Mouse (Mus musculus) Patski (cell line): Measurements from ENCODE around the gene Coro1c. TPM values are rescaled to one million over a fixed set of nuclear protein-coding genes. Genes with fewer than 3 reads are reported as not detected.
"Not testable (repeated sequence)": the region's sequence is repeated elsewhere in the genome, so short reads cannot be mapped to it uniquely, and the experiment has no call there.

Experiments used
- ATAC-seq: fragments of 100-300 bp; one replicate; pipeline ENCODE4 v1.8.0; 2021
- CTCF ChIA-PET: fragments of 350-600 bp; sonication (Branson Sonifier 250); formaldehyde crosslinking; loops from one replicate; lab custom pipeline; 2022; ENCODE audit warnings: inconsistent platforms; lab: Charles Lee
- POLR2A ChIA-PET: fragments of 350-600 bp; sonication (Branson Sonifier 250); formaldehyde crosslinking; loops from one replicate; lab custom pipeline; 2022; ENCODE audit warnings: antibody characterized with exemption, inconsistent platforms; lab: Charles Lee
- DNase-seq: peaks from one replicate; pipeline ENCODE4 v3.0.0-alpha.2; 2011; ENCODE audit warnings: low read depth, low spot score
- H3K27me3 ChIP-seq: fragments of 371-371 bp; one replicate; pipeline ENCODE4 v1.5.1; 2021
- CTCF ChIP-seq: fragments of 100-300 bp; IDR thresholded peaks from one replicate; pipeline ENCODE4 v1.5.1; 2021
- in situ Hi-C: fragments of 300-500 bp; cut with MboI; formaldehyde crosslinking; loops from 3 replicates; pipeline ENCODE4 v1.11.1; 2018; ENCODE audit warnings: low pct_unique_long_range_greater_than_20kb, mixed read lengths
- polyA plus RNA-seq: library from polyadenylated mRNA; unstranded; gene quantifications from one replicate; pipeline ENCODE4 v1.2.3, GENCODE M21; 2021

Coro1c gene
- polyA plus RNA-seq, 1 experiment from 2014 or later = 160 TPM

- in situ Hi-C loops = loop anchor here (10.0 kb wide), 1 partner anchor 451 kb away; no protein-coding TSS in a partner anchor
These were observed 92.9 kb downstream of the Coro1c start for GRCm38 (mm10) chr5:113815638-113816152.

DNA sequence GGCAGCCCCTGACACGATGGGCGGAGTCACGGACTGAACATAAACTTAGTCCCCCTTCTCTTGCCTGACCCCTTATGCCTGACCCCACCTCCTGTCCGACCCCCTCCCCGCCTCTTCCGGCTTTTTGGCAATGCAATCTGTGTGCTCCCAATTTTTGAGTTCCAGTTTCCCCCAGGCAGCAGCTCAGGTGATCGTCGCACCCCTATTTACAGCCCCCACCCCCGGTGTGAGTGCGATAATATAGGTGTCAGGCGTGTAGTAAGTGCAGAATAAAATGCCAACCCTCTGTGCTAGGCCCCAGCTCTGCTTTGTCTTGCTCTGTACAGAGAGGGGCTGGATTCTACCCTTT is 93.5 kb downstream of the Coro1c start:
- ATAC-seq (no peak), DNase-seq (no peak)
- CTCF ChIA-PET = interaction anchor here (1.2 to 4.3 kb wide), 3 partner anchors 10 to 40 kb away, joined by 3 to 41 read pairs (median 4); partner anchors contain the start of genes Iscu and Tmem119
- POLR2A ChIA-PET = interaction anchor here (1.5 kb wide), 2 partner anchors 40 to 41 kb away, joined by 3 to 8 read pairs; no protein-coding TSS in a partner anchor
- H3K27me3 ChIP-seq = peaks cover 5% of the 10 kb centered on the region
- in situ Hi-C loops = loop anchor here (10.0 kb wide), 1 partner anchor 450 kb away; no protein-coding TSS in a partner anchor
- no peak for TF ChIP-seq CTCF

More at GRCm38 (mm10) chr5:113815638-113816152, 92.9 kb downstream of the Coro1c start:
- DNase-seq (peak; percentile 15), ATAC-seq (peak; percentile 55)
- H3K27me3 ChIP-seq = peaks cover 5% of the 10 kb centered on the region
- CTCF ChIA-PET = interaction anchor here (0.7 to 4.3 kb wide), 7 partner anchors 10 to 440 kb away, joined by 3 to 41 read pairs (median 3); partner anchors contain the start of genes Iscu and Tmem119
- POLR2A ChIA-PET = interaction anchor here (0.9 to 1.5 kb wide), 3 partner anchors 12 to 42 kb away, joined by 3 to 8 read pairs (median 3); no protein-coding TSS in a partner anchor
- peak; percentile 88 for TF ChIP-seq CTCF

- ChIA-PET POLR2A (interaction anchor here (1.5 kb wide), 1 partner anchor 39 kb away, joined by 8 read pairs; no protein-coding TSS in a partner anchor), CTCF (interaction anchor here (0.9 to 4.3 kb wide), 6 partner anchors 10 to 57 kb away, joined by 3 to 41 read pairs (median 4); partner anchors contain the start of genes Iscu and Tmem119)
- in situ Hi-C loops = loop anchor here (5.0 to 10.0 kb wide), 2 partner anchors 37 to 450 kb away; no protein-coding TSS in a partner anchor
- DNase-seq = no peak
- no peak for TF ChIP-seq CTCF
- no peak for ATAC-seq
- peaks cover 5% of the 10 kb centered on the region for H3K27me3 ChIP-seq
These were observed 94.2 kb downstream of the Coro1c start for GRCm38 (mm10) chr5:113814111-113815040.

DNA sequence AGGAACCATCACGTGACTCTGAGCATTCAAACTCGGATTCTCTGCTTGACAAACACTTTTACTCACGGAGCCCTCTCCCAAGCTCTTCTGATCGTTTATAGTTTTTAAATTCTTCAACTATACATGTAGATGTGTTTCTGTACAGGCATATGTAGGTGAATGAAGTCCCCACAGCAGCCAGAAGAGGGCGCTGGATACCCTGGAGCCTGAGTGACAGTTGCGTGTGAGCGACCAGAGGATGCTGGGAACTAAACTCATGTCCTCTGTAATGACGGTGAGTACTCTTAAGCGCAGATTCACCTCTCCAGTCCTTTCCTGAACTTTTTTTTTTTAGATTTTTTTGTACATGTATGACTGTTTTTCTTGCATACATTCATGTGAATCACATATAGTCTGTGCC is 95.0 kb downstream of the Coro1c start:
- no peaks in the 10 kb centered on the region for H3K27me3 ChIP-seq
- CTCF ChIA-PET = interaction anchor here (0.9 to 4.3 kb wide), 4 partner anchors 13 to 129 kb away, joined by 3 to 41 read pairs (median 4); partner anchors contain the start of gene Iscu
- in situ Hi-C loops = loop anchor here (5.0 to 10.0 kb wide), 2 partner anchors 36 to 449 kb away; no protein-coding TSS in a partner anchor
- ATAC-seq (no peak), DNase-seq (no peak)
- peak; percentile 62 for TF ChIP-seq CTCF
- POLR2A ChIA-PET = no interaction called here

GRCm38 (mm10) chr5:113812638-113813037 is 95.9 kb downstream of the Coro1c start:
- DNase-seq (no peak), ATAC-seq (no peak)
- POLR2A ChIA-PET = no interaction called here
- no peak for TF ChIP-seq CTCF
- CTCF ChIA-PET = interaction anchor here (4.3 kb wide), 1 partner anchor 38 kb away, joined by 41 read pairs; the partner anchor contains the start of gene Iscu
- in situ Hi-C loops = loop anchor here (5.0 to 10.0 kb wide), 2 partner anchors 35 to 448 kb away; no protein-coding TSS in a partner anchor
- peaks cover 9% of the 10 kb centered on the region for H3K27me3 ChIP-seq

DNA sequence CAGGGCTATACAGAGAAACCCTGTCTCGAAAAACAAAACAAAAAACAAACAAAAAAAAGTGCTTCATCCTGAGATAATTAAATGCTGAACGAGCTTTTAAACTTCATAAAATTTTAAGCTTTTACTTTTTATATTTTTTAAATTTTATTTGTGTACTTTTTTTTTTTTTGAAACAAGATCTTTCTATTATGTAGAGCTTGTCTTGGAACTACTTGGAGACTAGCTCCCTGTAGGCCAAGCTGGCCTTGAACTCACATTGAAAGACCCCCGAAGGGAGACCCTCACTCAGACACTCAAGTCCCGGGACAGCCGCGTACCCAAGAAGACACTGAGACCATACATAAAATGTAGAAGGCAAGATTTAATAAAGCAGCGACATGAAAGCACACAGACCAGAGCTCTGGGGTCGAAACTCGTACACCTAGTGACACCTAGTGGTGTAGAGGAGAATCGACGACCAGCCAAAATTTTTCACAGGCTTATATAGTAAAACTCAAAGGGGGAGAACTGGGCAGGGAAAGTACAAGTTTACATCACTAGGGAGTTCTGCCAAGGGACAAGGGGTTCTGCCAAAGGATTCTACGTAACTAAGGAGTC is 96.6 kb downstream of the Coro1c start:
- in situ Hi-C loops = loop anchor here (5.0 to 10.0 kb wide), 2 partner anchors 35 to 447 kb away; no protein-coding TSS in a partner anchor
- POLR2A ChIA-PET = interaction anchor here (1.0 kb wide), 1 partner anchor 37 kb away, joined by 3 read pairs; no protein-coding TSS in a partner anchor
- CTCF ChIA-PET = interaction anchor here (0.9 to 1.9 kb wide), 4 partner anchors 9 to 38 kb away, joined by 3 to 17 read pairs (median 4); no protein-coding TSS in a partner anchor
- not testable (repeated sequence) for DNase-seq, ATAC-seq
- H3K27me3 ChIP-seq = peaks cover 15% of the 10 kb centered on the region

GRCm38 (mm10) chr5:113810111-113810510 is 98.4 kb downstream of the Coro1c start:
- in situ Hi-C loops = loop anchor here (5.0 to 10.0 kb wide), 2 partner anchors 33 to 445 kb away; no protein-coding TSS in a partner anchor
- no peak for TF ChIP-seq CTCF
- no peak for ATAC-seq
- DNase-seq = no peak
- H3K27me3 ChIP-seq = peaks cover 20% of the 10 kb centered on the region
- CTCF ChIA-PET = no interaction called here
- POLR2A ChIA-PET = no interaction called here

DNA sequence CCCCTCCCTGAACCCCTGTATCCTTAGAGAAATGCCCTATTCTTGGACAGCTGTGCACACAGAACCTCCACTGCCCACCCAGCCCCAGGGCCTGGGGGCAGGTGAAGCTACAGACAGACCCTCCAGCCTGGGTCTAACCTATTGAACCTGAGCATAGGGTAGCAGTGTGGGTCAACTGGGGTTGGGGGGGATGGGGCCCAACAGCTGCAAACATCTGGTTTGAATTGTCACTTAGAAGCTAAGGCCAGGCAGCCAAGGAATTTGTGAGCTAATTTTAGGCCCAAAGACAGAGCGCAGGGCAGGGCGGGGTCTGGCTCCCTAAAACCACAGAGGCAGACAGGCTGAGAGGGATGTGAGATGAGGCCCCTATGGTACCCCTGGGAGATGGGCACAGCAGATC is 100.4 kb downstream of the Coro1c start:
- in situ Hi-C loops = no loop called here
- no peak for DNase-seq
- TF ChIP-seq CTCF = no peak
- no peak for ATAC-seq
- CTCF ChIA-PET = interaction anchor here (1.4 to 1.8 kb wide), 2 partner anchors 35 to 36 kb away, joined by 3 to 5 read pairs; no protein-coding TSS in a partner anchor
- H3K27me3 ChIP-seq = peaks cover 22% of the 10 kb centered on the region
- POLR2A ChIA-PET = no interaction called here

- no peak for TF ChIP-seq CTCF
- DNase-seq (no peak), ATAC-seq (no peak)
- peaks cover 24% of the 10 kb centered on the region for H3K27me3 ChIP-seq
- ChIA-PET CTCF (interaction anchor here (1.4 to 1.8 kb wide), 2 partner anchors 34 to 37 kb away, joined by 3 to 5 read pairs; no protein-coding TSS in a partner anchor), POLR2A (no interaction called here)
- in situ Hi-C loops = no loop called here
These were observed 100.8 kb downstream of the Coro1c start for GRCm38 (mm10) chr5:113807712-113808111.
